Mouse (Mus musculus): ENCODE measurements around the gene Hivep3. TPM values are rescaled to one million over a fixed set of nuclear protein-coding genes. Genes with fewer than 3 reads are reported as not detected.
A peak's percentile ranks its signal among the peaks of the same experiment; 100 is the strongest.

Hivep3 gene
- polyA plus RNA-seq, 1 experiment from 2014 or later: 21.0 TPM

DNA sequence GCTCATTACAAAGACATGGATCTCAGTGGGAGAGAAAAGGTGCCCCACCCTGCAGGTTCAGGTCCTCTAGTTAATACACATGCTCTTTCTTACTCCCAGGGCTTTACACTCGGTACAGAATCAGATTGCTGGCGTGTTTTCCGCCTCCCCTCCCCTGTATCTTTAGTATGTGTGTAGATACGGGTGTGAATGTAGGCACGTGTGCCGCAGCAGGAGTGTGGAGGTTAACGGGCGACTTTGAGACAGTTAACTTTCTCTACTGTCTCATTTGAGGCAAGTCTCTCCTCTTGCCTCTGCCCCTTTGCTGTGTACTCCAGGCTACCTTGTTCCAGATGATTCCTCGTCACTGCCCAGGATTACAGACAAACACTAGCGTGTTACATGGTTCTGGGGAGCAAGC, 241.7 kb downstream of the Hivep3 start:
- 87% methylated on average over 10 of the region's 10 CpGs for WGBS
- no peak for ATAC-seq (ENCODE audit: low FRiP score)
- no peak overlapping the region for H3K9ac ChIP-seq (replicated peaks)

DNA sequence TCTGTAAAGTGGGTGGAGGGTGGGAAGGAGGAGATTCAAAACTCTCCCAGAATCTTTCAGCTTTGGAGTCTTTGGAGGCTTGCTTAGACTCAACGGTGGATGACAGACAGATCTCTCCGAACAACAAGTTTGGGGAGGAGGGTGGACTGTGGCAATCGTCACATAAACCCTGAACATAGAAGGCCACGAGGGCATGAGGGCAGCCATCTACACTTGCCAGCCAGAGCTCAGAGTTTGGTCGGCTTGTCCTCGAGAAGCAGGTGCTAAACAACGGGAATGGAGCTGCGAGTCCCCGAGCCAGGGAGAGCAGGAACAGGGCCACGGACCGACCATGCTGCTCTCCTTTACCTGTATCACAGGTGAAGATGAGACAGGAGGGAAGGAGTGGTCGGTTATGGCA, 242.2 kb downstream of the Hivep3 start:
- Histone ChIP-seq H3K4me1 (peaks cover 12% of the 10 kb centered on the region), H3K27me3 (replicated peaks) (no peaks in the 10 kb centered on the region), H3K4me3 (replicated peaks) (no peak overlapping the region), H3K4me2 (no peak overlapping the region), H3K9me3 (replicated peaks) (no peaks in the 10 kb centered on the region), H3K36me3 (no peaks in the 10 kb centered on the region), H3K9ac (replicated peaks) (no peak overlapping the region), H3K27ac (replicated peaks) (no peak overlapping the region)
- 79% methylated on average over 12 of the region's 12 CpGs for WGBS
- no peak for ATAC-seq (ENCODE audit: low FRiP score)

More for the DNA sequence above, 241.7 kb downstream of the Hivep3 start:
- Histone ChIP-seq H3K4me1 (peaks cover 15% of the 10 kb centered on the region), H3K4me2 (no peak overlapping the region), H3K4me3 (replicated peaks) (no peak overlapping the region), H3K27me3 (replicated peaks) (no peaks in the 10 kb centered on the region), H3K9me3 (replicated peaks) (no peaks in the 10 kb centered on the region), H3K36me3 (no peaks in the 10 kb centered on the region), H3K27ac (replicated peaks) (no peak overlapping the region)

GRCm38 (mm10) chr4:119976428-119977168, 243.0 kb downstream of the Hivep3 start:
- Histone ChIP-seq H3K4me3 (replicated peaks) (no peak overlapping the region), H3K9ac (replicated peaks) (no peak overlapping the region), H3K27me3 (replicated peaks) (no peaks in the 10 kb centered on the region), H3K27ac (replicated peaks) (no peak overlapping the region), H3K4me1 (peaks cover 12% of the 10 kb centered on the region), H3K9me3 (replicated peaks) (no peaks in the 10 kb centered on the region), H3K36me3 (no peaks in the 10 kb centered on the region), H3K4me2 (no peak overlapping the region)
- no peak for ATAC-seq (ENCODE audit: low FRiP score)
- 8% methylated on average over 3 of the region's 3 CpGs for WGBS

GRCm38 (mm10) chr4:119977817-119978491, 244.4 kb downstream of the Hivep3 start:
- no peak overlapping the region for H3K4me3 ChIP-seq (replicated peaks)
- WGBS: 81% methylated on average over 7 of the region's 7 CpGs
- H3K36me3 ChIP-seq: no peaks in the 10 kb centered on the region
- no peak overlapping the region for H3K9ac ChIP-seq (replicated peaks)
- ATAC-seq (ENCODE audit: low FRiP score): no peak
- H3K27ac ChIP-seq (replicated peaks): no peak overlapping the region
- H3K4me2 ChIP-seq: no peak overlapping the region
- H3K9me3 ChIP-seq (replicated peaks): no peaks in the 10 kb centered on the region
- 0 out of 2 replicates have a peak, but pooled peaks cover 5% of the 10 kb centered on the region for H3K4me1 ChIP-seq
- no peaks in the 10 kb centered on the region for H3K27me3 ChIP-seq (replicated peaks)

DNA sequence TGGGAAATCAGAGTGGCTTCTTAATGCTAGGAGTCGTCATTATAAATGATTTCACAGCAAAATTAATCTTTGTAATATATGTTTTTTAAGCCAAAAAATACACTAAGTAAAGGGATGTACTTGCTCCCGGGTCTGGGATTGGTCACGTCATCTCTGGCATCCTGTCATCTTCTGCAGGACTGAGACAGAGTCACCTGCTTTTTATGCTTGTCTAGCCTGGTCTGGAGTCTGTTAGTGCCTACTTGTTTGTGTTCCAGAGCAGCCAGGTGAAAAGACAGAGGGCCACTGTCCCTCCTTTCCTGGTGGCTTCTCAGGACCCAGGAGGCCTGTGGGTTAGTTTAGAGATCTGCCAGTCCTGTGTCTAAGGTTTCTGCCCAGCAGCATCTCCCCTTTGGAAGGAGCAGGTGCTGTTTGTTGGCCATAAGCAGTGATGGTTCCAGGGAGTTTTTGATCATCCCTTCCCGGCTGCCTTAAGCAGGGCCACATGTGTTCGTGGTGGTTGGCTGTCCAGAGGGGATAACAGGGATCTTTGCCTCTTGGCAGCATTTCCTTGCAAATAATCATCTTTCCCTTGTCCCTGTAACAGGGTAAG, 245.8 kb downstream of the Hivep3 start:
- Histone ChIP-seq H3K9me3 (replicated peaks) (no peaks in the 10 kb centered on the region), H3K4me1 (0 out of 2 replicates have a peak, but pooled peaks cover 3% of the 10 kb centered on the region), H3K36me3 (no peaks in the 10 kb centered on the region), H3K4me3 (replicated peaks) (no peak overlapping the region), H3K27me3 (replicated peaks) (no peaks in the 10 kb centered on the region), H3K9ac (replicated peaks) (no peak overlapping the region), H3K4me2 (no peak overlapping the region), H3K27ac (replicated peaks) (no peak overlapping the region)
- WGBS: 64% methylated on average over 5 of the region's 5 CpGs
- ATAC-seq (ENCODE audit: low FRiP score): no peak

- no peaks in the 10 kb centered on the region for H3K36me3 ChIP-seq
- WGBS: 69% methylated on average over 2 of the region's 2 CpGs
- no peaks in the 10 kb centered on the region for H3K27me3 ChIP-seq (replicated peaks)
- H3K4me2 ChIP-seq: no peak overlapping the region
- H3K9me3 ChIP-seq (replicated peaks): no peaks in the 10 kb centered on the region
- no peak overlapping the region for H3K9ac ChIP-seq (replicated peaks)
- no peak for ATAC-seq (ENCODE audit: low FRiP score)
- H3K27ac ChIP-seq (replicated peaks): no peak overlapping the region
- H3K4me1 ChIP-seq: 0 out of 2 replicates have a peak, but pooled peaks cover 3% of the 10 kb centered on the region
- H3K4me3 ChIP-seq (replicated peaks): no peak overlapping the region
Measured at GRCm38 (mm10) chr4:119979918-119980317, 246.3 kb downstream of the Hivep3 start.

DNA sequence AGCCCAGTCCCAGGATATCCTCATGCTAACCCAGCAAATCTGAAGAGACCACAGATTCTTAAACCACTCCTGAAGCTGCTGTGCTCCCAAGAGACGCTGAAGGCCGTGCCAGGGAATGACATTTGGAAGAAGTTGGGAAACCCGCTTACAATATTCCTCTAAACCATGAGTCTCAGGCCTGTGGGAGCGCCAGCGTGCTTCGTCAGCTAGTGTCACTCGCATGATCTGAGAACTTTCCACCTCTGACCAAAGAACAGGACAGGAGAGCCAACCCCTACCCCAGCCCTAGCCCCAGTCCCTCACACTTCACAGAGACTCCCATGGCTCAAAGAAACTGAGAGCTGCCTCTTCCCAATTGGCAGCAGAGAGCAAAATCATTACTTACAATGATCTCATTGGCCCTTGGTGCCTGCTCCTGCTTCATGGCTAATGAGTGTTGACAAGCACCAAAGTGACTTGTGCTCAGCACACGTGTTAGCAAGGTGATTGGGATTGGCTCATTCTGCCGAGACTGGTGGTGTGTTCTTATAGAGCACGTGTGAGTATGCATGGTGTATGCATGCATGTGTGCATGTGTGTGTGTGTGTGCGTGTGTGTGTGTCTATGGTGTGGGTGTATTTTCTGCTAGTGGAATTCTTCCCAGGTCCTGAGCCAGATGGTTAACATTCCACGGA, 247.6 kb downstream of the Hivep3 start:
- Histone ChIP-seq H3K4me2 (no peak overlapping the region), H3K27me3 (replicated peaks) (no peaks in the 10 kb centered on the region), H3K4me1 (peaks cover 8% of the 10 kb centered on the region; the same call in 1 of the 2 replicates), H3K9ac (replicated peaks) (no peak overlapping the region), H3K4me3 (replicated peaks) (no peak overlapping the region), H3K36me3 (no peaks in the 10 kb centered on the region), H3K27ac (replicated peaks) (no peak overlapping the region), H3K9me3 (replicated peaks) (no peaks in the 10 kb centered on the region)
- 89% methylated on average over 12 of the region's 12 CpGs for WGBS
- no peak for ATAC-seq (ENCODE audit: low FRiP score)

- no peaks in the 10 kb centered on the region for H3K9me3 ChIP-seq (replicated peaks)
- ATAC-seq (ENCODE audit: low FRiP score): no peak
- peak overlapping the region; percentile 54; the same call in 1 of the 2 replicates for H3K27ac ChIP-seq (replicated peaks)
- 74% methylated on average over 5 of the region's 5 CpGs for WGBS
- no peak overlapping the region for H3K4me2 ChIP-seq
- H3K27me3 ChIP-seq (replicated peaks): no peaks in the 10 kb centered on the region
- H3K36me3 ChIP-seq: no peaks in the 10 kb centered on the region
- peaks cover 27% of the 10 kb centered on the region for H3K4me1 ChIP-seq
- H3K9ac ChIP-seq (replicated peaks): no peak overlapping the region
- H3K4me3 ChIP-seq (replicated peaks): no peak overlapping the region
Measured at GRCm38 (mm10) chr4:119986065-119986464, 252.5 kb downstream of the Hivep3 start.

DNA sequence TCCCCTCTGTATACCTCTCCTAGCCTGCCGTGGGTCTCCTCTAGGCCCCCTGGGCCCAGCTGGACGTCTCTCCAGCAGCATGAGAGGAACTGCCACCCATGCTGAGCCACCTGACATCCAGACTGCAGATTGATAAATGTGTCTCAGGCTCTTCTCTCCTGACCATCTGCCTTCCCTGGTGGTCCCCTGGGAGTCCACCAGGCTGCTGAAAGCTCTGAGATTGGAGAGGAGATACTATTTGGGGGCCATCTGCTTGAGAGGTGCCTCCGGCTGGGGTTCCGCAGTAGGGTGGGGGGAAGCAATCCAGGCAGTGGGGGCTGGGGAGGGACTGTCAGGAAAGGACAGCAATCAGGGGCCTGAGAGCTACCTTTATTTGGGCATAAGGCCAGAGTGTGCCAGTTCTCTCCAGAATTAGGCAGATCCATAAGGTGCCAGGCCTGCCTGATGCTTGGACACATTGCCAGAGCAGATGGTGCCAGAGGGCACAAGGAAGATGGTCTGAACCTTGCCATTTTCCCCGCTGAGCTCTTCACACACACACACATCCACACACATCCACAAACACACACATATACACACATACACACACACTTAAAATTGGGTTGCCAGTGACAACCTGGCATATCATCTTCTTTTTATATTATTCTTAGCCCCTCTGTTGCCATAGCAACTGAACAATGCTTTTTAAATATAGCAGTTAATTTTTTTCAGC, 253.2 kb downstream of the Hivep3 start:
- Histone ChIP-seq H3K4me2 (no peak overlapping the region), H3K9me3 (replicated peaks) (no peaks in the 10 kb centered on the region), H3K27me3 (replicated peaks) (no peaks in the 10 kb centered on the region), H3K4me1 (peaks cover 27% of the 10 kb centered on the region), H3K27ac (replicated peaks) (peak overlapping the region; percentile 54), H3K4me3 (replicated peaks) (no peak overlapping the region), H3K36me3 (no peaks in the 10 kb centered on the region), H3K9ac (replicated peaks) (0 out of 2 replicates have a peak overlapping the region, but pooled peaks have one; percentile 7)
- WGBS: 26% methylated on average over 5 of the region's 5 CpGs
- 0 out of 2 replicates have a peak, but pooled peaks have one; percentile 6 for ATAC-seq (ENCODE audit: low FRiP score)

DNA sequence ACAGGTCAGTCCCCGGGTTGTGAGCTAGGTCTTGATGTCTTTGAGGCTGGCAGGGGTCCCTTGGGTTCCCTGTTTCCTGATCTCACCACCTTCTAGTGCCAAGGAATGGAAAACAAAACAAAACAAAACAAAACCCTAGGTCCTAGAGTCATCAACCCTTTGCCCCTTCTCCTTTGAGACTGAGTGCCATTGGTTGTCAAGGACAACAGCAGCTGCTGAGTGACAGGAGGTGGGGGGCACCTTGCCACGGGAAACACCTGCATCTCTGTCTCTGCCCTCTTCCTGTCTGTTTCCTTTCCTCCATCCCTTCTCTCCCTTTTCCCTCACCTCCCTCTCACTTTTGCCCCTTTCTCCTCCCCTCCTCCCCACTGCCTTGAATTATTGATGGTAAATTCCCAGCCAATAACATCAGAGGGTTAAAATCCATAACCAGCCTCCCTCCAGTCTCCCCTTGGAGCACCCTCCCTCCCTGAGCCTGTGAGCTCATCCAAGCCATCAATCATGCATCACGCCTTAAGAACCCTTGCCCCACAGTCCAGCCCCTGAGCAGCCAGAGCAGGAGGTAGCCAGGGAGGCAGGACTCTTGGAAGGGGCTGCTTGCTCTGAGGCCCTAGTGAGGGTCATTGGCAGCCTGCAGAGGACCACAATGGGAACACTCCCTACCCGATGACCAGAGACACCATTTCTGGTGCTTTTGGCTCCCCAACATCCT, 253.9 kb downstream of the Hivep3 start:
- no peaks in the 10 kb centered on the region for H3K27me3 ChIP-seq (replicated peaks)
- 0 out of 2 replicates have a peak, but pooled peaks have one; percentile 15 for ATAC-seq (ENCODE audit: low FRiP score)
- H3K4me3 ChIP-seq (replicated peaks): no peak overlapping the region
- peaks cover 27% of the 10 kb centered on the region for H3K4me1 ChIP-seq
- H3K36me3 ChIP-seq: no peaks in the 10 kb centered on the region
- no peak overlapping the region for H3K9ac ChIP-seq (replicated peaks)
- no peaks in the 10 kb centered on the region for H3K9me3 ChIP-seq (replicated peaks)
- no peak overlapping the region; the same call in 1 of the 2 replicates for H3K27ac ChIP-seq (replicated peaks)
- no peak overlapping the region for H3K4me2 ChIP-seq
- 42% methylated on average over 4 of the region's 4 CpGs for WGBS
